Mouse (Mus musculus) forebrain, embryonic 14.5 days (tissue): ENCODE measurements around the gene Krtcap3. TPM values are rescaled to one million over a fixed set of nuclear protein-coding genes. Genes with fewer than 3 reads are reported as not detected.

ENCODE experiments used
- ATAC-seq: fragments of 200-750 bp; cut with Nextera tagmentation; 2 replicates; pipeline ENCODE4 v1.8.0; 2017; ENCODE audit warnings: mild to moderate bottlenecking, moderate library complexity
- DNase-seq: peaks from one replicate; pipeline ENCODE4 v3.0.0-alpha.2; 2015; ENCODE audit warnings: low spot score
- H3K27ac ChIP-seq: fragments of 300-500 bp; sonication (generic); 2 replicates; pipeline ENCODE4 v1.5.1; 2014; ENCODE audit warnings: low read depth, mild to moderate bottlenecking, control low read depth, low read length, moderate library complexity
- H3K27me3 ChIP-seq: fragments of 300-500 bp; sonication (generic); replicated peaks from 2 replicates; pipeline ENCODE4 v1.6.1; 2014; ENCODE audit warnings: low read length, control low read depth, mixed read lengths; ENCODE audit not compliant: control insufficient read depth, insufficient read depth
- H3K36me3 ChIP-seq: fragments of 300-500 bp; sonication (generic); 2 replicates; pipeline ENCODE4 v1.6.1; 2014; ENCODE audit warnings: low read length, control low read depth; ENCODE audit not compliant: control insufficient read depth, insufficient read depth
- H3K4me1 ChIP-seq: fragments of 300-500 bp; sonication (generic); 2 replicates; pipeline ENCODE4 v1.6.1; 2014; ENCODE audit warnings: antibody characterized with exemption, low read length, control low read depth; ENCODE audit not compliant: control insufficient read depth, insufficient read depth
- H3K4me2 ChIP-seq: fragments of 300-500 bp; sonication (generic); 2 replicates; pipeline ENCODE4 v1.6.1; 2014; ENCODE audit warnings: mild to moderate bottlenecking, control low read depth, low read length
- H3K4me3 ChIP-seq: fragments of 300-500 bp; sonication (generic); 2 replicates; pipeline ENCODE4 v1.5.1; 2014; ENCODE audit warnings: low read depth, low read length, control low read depth
- H3K9ac ChIP-seq: fragments of 300-500 bp; sonication (generic); 2 replicates; pipeline ENCODE4 v1.6.1; 2014; ENCODE audit warnings: mild to moderate bottlenecking, low read length, control low read depth, moderate library complexity
- H3K9me3 ChIP-seq: fragments of 300-500 bp; sonication (generic); replicated peaks from 2 replicates; pipeline ENCODE4 v1.6.1; 2016; ENCODE audit warnings: low read length, control low read depth, mixed read lengths; ENCODE audit not compliant: control insufficient read depth
- WGBS: fragments of 180-500 bp; shearing (Covaris S2); extraction: QIAGEN DNeasy Blood & Tissue Kit; methylation state at CpG from one replicate; pipeline ENCODE4 v1.1.7; 2014; 5-methylcytosine and 5-hydroxymethylcytosine counted together
- polyA plus RNA-seq: library from polyadenylated mRNA; unstranded; fragments of >200 nt; fragmentation: Nextera tagmentation; extraction: Ambion mirVana; gene quantifications from 2 replicates; pipeline ENCODE4 v1.2.1, GENCODE M21; 2014

Gene Krtcap3
- polyA plus RNA-seq, 1 experiment from 2014 or later, result 2.0 TPM

DNA sequence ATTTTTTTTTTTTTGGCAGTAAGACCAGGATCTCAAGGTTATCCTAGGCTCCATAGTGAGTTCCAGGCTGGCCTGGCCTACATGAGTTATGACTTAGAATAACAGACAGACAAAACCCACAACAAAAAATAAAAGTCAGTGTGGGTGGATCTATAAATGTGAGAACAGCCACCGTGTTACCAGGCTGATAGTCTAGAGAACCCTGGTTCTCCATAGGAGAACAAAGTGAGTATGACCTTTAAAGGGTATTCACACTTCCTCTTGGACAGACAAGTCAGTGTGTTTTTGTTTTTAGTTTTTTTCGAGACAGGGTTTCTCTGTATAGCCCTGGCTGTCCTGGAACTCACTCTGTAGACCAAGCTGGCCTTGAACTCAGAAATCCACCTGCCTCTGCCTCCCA, 4.5 kb downstream of the Krtcap3 start:
- H3K27me3 ChIP-seq, result no peaks in the 10 kb centered on the region
- H3K27ac ChIP-seq, result no peak overlapping the region
- no peak for ATAC-seq
- H3K4me3 ChIP-seq, result no peak overlapping the region
- 91% methylated on average over 2 of the region's 2 CpGs for WGBS
- H3K4me2 ChIP-seq, result no peak overlapping the region
- peaks cover 75% of the 10 kb centered on the region for H3K36me3 ChIP-seq
- H3K4me1 ChIP-seq, result peaks cover 6% of the 10 kb centered on the region; the same call in 1 of the 2 replicates
- DNase-seq, result no peak
- H3K9me3 ChIP-seq, result no peaks in the 10 kb centered on the region
- no peak overlapping the region for H3K9ac ChIP-seq

DNA sequence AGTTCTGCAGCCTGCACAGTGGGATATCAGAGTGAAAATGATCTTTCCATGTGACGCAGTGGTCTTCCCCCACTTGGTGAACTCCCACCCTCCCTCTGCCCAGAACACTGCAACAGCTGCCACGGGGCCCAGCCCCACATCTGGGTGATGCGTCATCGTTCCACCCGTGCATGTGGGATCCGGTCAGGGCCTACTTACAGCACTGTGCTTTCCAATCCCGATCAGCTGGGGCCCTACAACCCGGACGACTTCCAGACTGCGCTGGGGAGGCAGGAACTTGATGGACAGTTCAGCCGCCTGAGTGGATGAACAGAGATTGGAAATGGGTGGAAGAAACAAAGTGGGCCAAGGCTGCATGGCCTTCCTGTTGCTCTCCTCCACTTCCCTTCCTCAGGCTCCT, 6.1 kb downstream of the Krtcap3 start:
- no peak overlapping the region for H3K4me3 ChIP-seq
- no peak overlapping the region for H3K27ac ChIP-seq
- no peaks in the 10 kb centered on the region for H3K27me3 ChIP-seq
- H3K4me1 ChIP-seq, result no peaks in the 10 kb centered on the region
- H3K4me2 ChIP-seq, result no peak overlapping the region
- peaks cover 79% of the 10 kb centered on the region for H3K36me3 ChIP-seq
- ATAC-seq (no peak), DNase-seq (no peak)
- H3K9me3 ChIP-seq, result no peaks in the 10 kb centered on the region
- WGBS, result 88% methylated on average over 11 of the region's 11 CpGs
- no peak overlapping the region for H3K9ac ChIP-seq

DNA sequence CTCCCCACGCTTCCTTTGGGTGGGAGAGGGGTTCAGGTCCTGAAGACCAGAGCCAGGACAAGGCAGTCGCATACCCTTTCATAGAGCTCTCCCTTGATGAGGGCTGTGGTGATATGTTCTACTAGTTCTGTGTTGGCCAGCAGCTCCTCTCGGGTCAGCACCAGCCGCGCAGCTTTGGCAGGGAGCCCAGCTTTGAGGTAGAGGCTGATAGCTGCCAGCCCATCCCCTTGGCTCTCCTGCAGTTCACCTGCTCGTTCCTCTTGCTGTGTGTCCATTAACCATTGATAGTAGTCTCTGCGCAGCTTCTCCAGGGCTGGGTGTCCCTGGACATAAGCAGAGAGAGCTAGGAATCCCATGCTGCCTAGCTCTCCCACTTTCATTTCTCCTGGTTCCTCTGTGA, 14.6 kb downstream of the Krtcap3 start:
- no peak for DNase-seq
- Histone ChIP-seq H3K36me3 (peaks cover 93% of the 10 kb centered on the region), H3K4me1 (no peaks in the 10 kb centered on the region), H3K4me3 (no peak overlapping the region), H3K4me2 (no peak overlapping the region), H3K27ac (no peak overlapping the region), H3K27me3 (no peaks in the 10 kb centered on the region), H3K9ac (no peak overlapping the region), H3K9me3 (no peaks in the 10 kb centered on the region)
- ATAC-seq, result no peak
- 89% methylated on average over 7 of the region's 7 CpGs for WGBS

DNA sequence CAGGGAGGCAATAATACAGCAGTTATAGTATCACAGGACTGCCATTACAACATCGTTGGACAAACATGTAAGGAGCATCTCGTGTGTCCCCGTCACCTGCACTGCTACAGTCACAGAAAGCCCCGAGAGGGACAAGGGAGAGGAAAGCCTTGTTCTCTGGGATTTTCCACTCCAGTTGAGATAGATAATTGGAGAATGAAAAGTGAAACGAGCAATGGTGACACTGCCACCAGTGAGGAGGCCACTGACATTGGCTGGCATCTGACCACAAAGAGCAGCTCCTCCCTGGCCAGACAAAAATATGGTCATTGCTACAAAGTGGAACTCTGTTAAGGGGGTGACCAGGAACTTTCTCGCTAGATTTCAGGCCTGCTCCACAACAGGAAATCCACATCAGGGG, 16.2 kb downstream of the Krtcap3 start:
- H3K4me2 ChIP-seq, result no peak overlapping the region
- no peak overlapping the region for H3K4me3 ChIP-seq
- no peaks in the 10 kb centered on the region for H3K9me3 ChIP-seq
- DNase-seq (no peak), ATAC-seq (no peak)
- H3K4me1 ChIP-seq, result no peaks in the 10 kb centered on the region
- H3K27ac ChIP-seq, result no peak overlapping the region
- no peaks in the 10 kb centered on the region for H3K27me3 ChIP-seq
- H3K36me3 ChIP-seq, result peaks cover 91% of the 10 kb centered on the region
- WGBS, result 43% methylated on average over 6 of the region's 6 CpGs
- no peak overlapping the region for H3K9ac ChIP-seq

DNA sequence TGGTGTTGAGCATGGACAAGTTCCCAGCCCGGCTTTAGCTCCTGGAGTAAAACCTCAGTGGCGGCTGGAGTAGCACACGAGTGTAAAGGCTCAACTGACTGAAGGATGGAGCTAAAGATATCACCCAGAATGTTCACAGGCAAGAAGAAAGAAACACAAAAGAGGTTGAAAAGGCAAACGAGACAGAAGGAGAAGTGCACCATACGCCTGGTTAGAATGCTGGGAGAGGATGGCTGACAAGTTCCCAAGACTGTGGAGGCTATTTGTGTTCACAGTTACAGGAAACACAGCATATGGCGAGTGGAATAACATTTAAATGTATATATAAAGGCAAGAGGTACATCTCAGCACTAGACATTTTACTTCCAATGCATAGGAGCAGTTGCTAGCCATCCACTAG, 21.5 kb downstream of the Krtcap3 start:
- H3K27ac ChIP-seq, result no peak overlapping the region
- H3K36me3 ChIP-seq, result peaks cover 80% of the 10 kb centered on the region
- no peak overlapping the region for H3K4me2 ChIP-seq
- no peaks in the 10 kb centered on the region for H3K4me1 ChIP-seq
- H3K27me3 ChIP-seq, result no peaks in the 10 kb centered on the region
- no peak overlapping the region for H3K9ac ChIP-seq
- 89% methylated on average over 6 of the region's 6 CpGs for WGBS
- H3K9me3 ChIP-seq, result no peaks in the 10 kb centered on the region
- DNase-seq (no peak), ATAC-seq (no peak)
- no peak overlapping the region for H3K4me3 ChIP-seq

DNA sequence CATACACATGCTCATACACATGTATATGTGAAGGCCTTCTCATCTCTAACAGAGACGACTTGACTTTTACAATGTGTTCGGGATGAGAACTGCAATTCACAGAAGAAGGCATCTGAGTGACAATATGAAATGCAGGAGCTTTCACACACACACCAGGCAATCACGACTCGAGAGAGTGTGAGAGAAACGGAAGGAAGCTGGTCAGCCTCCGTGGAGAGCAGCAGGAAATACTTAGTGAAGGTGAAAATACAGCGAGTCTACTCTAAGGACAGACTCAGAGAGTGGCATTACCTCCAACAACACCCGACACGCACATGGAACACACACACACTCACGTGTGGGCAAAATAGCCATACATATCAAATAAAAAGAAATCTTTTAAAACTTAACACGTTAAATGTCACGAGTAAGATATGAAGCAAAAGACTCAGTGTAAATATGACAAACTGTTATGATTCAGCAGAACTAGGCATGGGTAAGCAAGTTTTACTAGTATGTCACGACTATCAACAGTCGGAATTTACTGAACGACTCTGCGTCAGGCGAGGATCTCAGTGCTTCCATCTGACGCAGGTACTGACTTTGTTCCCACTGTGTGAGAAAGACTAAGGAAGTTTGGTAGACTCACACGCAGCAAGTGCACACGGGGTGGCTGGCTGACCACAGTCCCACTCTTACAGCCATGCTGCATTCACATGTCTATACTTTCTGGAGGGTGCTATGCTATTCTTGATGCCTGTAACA, 27.9 kb downstream of the Krtcap3 start:
- Histone ChIP-seq H3K4me1 (no peaks in the 10 kb centered on the region), H3K4me2 (no peak overlapping the region), H3K27ac (no peak overlapping the region), H3K9ac (no peak overlapping the region), H3K27me3 (no peaks in the 10 kb centered on the region), H3K9me3 (no peaks in the 10 kb centered on the region), H3K36me3 (peaks cover 84% of the 10 kb centered on the region), H3K4me3 (no peak overlapping the region)
- DNase-seq, result no peak
- ATAC-seq, result no peak
- WGBS, result 88% methylated on average over 20 of the region's 20 CpGs

DNA sequence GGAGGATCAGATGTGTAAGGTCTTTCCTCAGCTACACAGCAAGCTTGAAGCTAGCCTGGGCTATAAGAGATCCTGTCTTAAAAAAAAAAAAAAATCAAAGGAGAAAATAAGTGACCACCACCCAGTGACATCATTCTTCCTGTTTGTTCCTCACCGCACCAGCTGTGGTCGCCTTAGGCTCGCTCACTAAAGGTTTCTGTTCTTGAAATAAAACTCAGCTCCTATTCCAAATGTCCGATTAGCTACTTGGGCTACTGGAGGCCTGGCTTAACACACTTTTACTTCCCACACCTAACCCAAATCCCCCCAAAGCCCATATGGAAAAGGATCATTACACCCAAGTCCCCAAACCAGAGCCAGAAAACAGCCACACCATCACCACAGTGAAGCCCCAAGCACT, 36.7 kb downstream of the Krtcap3 start:
- no peak overlapping the region for H3K27ac ChIP-seq
- DNase-seq, result no peak
- H3K27me3 ChIP-seq, result no peaks in the 10 kb centered on the region
- H3K9me3 ChIP-seq, result no peaks in the 10 kb centered on the region
- H3K36me3 ChIP-seq, result peaks cover 51% of the 10 kb centered on the region
- peaks cover 6% of the 10 kb centered on the region for H3K4me1 ChIP-seq
- H3K9ac ChIP-seq, result no peak overlapping the region
- H3K4me2 ChIP-seq, result no peak overlapping the region
- ATAC-seq, result no peak
- H3K4me3 ChIP-seq, result no peak overlapping the region
- WGBS, result 85% methylated on average over 4 of the region's 4 CpGs

DNA sequence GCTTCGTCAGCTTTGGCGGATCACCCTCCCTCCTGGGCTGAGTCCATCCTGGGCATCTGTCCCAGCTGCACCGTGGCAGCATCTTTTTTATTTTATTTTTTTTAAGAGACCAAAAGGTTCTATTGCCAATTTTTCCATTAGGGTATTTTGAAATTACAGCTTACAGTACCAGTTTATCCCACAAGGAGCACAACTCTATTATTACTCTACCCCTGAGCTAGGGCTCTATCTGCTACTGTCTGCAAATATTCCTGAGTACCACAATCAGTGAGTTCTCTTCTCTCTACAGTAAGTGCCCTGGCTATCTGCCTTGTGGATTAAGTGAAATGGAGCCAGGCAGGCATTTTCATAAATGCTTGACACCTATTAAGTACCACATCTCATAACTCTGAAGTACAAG, 37.2 kb downstream of the Krtcap3 start:
- H3K9me3 ChIP-seq, result no peaks in the 10 kb centered on the region
- 78% methylated on average over 3 of the region's 3 CpGs for WGBS
- no peak overlapping the region for H3K4me2 ChIP-seq
- ATAC-seq, result no peak
- H3K27ac ChIP-seq, result no peak overlapping the region
- no peak overlapping the region for H3K4me3 ChIP-seq
- no peaks in the 10 kb centered on the region for H3K27me3 ChIP-seq
- peaks cover 6% of the 10 kb centered on the region for H3K4me1 ChIP-seq
- DNase-seq, result no peak
- no peak overlapping the region for H3K9ac ChIP-seq
- peaks cover 50% of the 10 kb centered on the region for H3K36me3 ChIP-seq

GRCm38 (mm10) chr5:31289626-31290230, 38.2 kb downstream of the Krtcap3 start:
- ATAC-seq, result no peak
- peak overlapping the region; percentile 78 for H3K4me2 ChIP-seq
- no peaks in the 10 kb centered on the region for H3K27me3 ChIP-seq
- no peak overlapping the region for H3K9ac ChIP-seq
- H3K9me3 ChIP-seq, result no peaks in the 10 kb centered on the region
- H3K27ac ChIP-seq, result no peak overlapping the region
- no peak for DNase-seq
- peaks cover 11% of the 10 kb centered on the region for H3K4me1 ChIP-seq
- 82% methylated on average over 3 of the region's 3 CpGs for WGBS
- H3K4me3 ChIP-seq, result no peak overlapping the region
- H3K36me3 ChIP-seq, result peaks cover 44% of the 10 kb centered on the region
